Mouse (Mus musculus) cortical plate, adult 2 months (tissue): Measurements from ENCODE around the gene Espl1. TPM values are rescaled to one million over a fixed set of nuclear protein-coding genes. Genes with fewer than 3 reads are reported as not detected.

ENCODE experiments used
- H3K27ac ChIP-seq: fragments of 200-500 bp; 2 replicates; pipeline ENCODE4 v1.5.1; 2012; ENCODE audit warnings: low read length, control low read depth, inconsistent platforms; ENCODE audit not compliant: insufficient read depth
- H3K4me1 ChIP-seq: fragments of 200-500 bp; 2 replicates; pipeline ENCODE4 v1.6.1; 2011; ENCODE audit warnings: low read length; ENCODE audit not compliant: control insufficient read depth, insufficient read depth
- H3K4me3 ChIP-seq: fragments of 200-500 bp; 2 replicates; pipeline ENCODE4 v1.5.1; 2011; ENCODE audit warnings: mild to moderate bottlenecking, low read length, control low read depth; ENCODE audit not compliant: insufficient read depth
- CTCF ChIP-seq: fragments of 200-500 bp; IDR thresholded peaks from 2 replicates; pipeline ENCODE4 v1.5.1; 2011; ENCODE audit warnings: mild to moderate bottlenecking, control low read depth, low read length; ENCODE audit not compliant: insufficient read depth; ENCODE audit errors: extremely low read depth
- POLR2A ChIP-seq: fragments of 200-500 bp; IDR thresholded peaks from 2 replicates; pipeline ENCODE4 v1.6.1; 2011; ENCODE audit warnings: mild to moderate bottlenecking, low read length, control low read depth; ENCODE audit not compliant: insufficient read depth; ENCODE audit errors: extremely low read depth
- polyA plus RNA-seq: library from polyadenylated mRNA; depleted of rRNA; stranded (reverse); fragments of >200 nt; gene quantifications from 2 replicates; pipeline ENCODE4 v1.2.3, GENCODE M21; 2012; rRNA removed

Espl1 gene
- polyA plus RNA-seq = 0.52 and 1.6 TPM in 2 replicates

DNA sequence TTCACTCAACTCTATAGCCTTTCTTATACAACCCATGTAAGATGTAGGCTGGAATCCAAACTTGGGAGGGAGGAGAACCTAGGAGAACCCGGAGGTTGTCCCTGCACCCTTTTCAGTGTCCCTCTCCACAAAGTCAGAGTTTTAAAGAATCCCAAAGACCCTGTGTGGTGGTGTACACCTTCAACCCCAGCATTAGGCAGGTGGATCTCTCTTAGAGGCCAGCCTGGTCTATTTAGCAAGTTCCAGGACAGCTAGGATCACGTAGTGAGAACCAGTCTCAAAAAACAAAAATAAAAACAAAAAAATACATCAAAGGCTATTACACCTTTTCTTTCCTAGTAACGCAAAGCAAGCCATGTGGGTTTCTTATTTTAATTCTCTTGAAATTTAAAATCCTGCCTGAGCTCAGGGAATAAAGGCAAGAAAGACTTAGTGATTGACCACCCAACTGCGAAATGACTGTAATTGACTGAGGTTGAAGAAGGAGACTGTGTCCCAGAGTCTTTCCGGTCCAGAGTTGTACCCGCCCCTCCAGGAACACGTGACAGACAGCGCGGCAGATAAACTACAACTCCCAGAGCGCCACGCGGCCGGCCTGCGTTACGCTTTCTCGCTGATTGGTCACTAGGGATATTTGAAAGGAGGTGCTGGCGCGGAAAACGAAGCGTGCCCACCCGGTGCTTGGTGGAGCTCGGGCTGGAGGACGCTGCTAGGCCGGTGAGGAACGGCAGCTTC, at the start of gene Espl1:
Gene Espl1, plus strand, starts transcription at position 634 of the 735 bp plus-strand sequence.
- Histone ChIP-seq H3K4me1 (no peaks in the 10 kb centered on the region; the same call in 1 of the 2 replicates), H3K4me3 (peak within 1 kb of the TSS; percentile 36), H3K27ac (no peak within 1 kb of the TSS)
- TF ChIP-seq CTCF (no peak), POLR2A (peak; percentile 84)

DNA sequence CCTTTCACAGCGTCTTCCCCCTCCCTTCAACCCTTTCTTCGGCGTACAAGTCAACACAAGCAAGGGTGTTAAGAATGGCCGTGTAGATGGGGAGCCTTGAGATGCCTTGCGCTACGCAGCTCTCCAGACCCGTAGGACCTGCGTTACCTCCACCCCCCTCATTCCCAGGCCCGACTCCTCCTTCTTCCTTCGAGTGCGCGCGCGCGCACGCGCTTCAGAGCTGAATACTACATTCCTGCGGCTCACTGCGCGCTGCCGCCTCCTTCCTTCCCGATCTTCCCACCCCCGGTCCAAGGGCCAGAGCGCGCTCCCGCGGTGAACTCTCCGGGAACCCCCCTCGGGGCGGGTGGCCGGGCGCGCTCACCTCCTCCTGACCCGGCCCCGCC, 49.2 kb upstream of the Espl1 start:
- Histone ChIP-seq H3K4me1 (no peaks in the 10 kb centered on the region), H3K4me3 (peak overlapping the region; percentile 49), H3K27ac (peak overlapping the region; percentile 53)
- TF ChIP-seq POLR2A (peak; percentile 89), CTCF (no peak)

- Histone ChIP-seq H3K4me1 (no peaks in the 10 kb centered on the region), H3K4me3 (peak overlapping the region; percentile 49), H3K27ac (peak overlapping the region; percentile 89)
- no peak for TF ChIP-seq POLR2A
- no peak for TF ChIP-seq CTCF
Measured at GRCm38 (mm10) chr15:102247252-102248130, 48.6 kb upstream of the Espl1 start.

DNA sequence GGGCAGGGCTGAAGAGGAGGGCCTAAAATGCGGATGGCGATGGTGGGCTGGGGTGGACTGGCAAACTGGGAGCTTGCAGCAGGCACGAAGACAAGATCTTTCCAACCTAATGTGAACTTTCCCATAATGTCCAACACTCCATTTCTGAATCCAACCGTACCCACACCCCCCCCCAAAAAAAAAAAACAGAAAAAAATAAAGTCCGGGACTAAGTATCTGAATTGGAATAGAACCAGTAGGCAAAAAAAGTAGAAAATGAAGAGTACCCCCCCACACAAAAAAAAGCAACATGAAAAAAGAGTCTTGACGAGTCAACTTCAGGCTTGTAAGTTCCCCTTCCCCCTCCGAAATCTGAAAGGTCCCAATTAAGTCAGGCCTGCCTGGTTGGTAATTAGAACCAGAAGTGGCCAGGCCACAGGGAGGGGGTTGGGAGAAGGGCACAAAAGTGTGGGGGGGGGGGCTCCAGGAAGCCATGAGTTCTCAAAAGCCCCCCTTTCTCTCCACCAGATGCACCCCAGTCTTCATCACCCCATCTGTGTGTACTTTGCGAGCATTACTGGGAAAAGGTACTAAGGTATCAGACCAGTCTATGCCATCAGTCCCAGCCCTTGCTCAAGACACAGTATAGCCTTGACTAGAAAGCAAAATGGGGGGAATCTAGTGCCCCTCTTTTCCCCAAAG, 47.8 kb upstream of the Espl1 start:
- Histone ChIP-seq H3K4me3 (peak overlapping the region; percentile 49; the same call in 1 of the 2 replicates), H3K27ac (peak overlapping the region; percentile 29; the same call in 1 of the 2 replicates), H3K4me1 (no peaks in the 10 kb centered on the region)
- TF ChIP-seq POLR2A (no peak), CTCF (no peak)

DNA sequence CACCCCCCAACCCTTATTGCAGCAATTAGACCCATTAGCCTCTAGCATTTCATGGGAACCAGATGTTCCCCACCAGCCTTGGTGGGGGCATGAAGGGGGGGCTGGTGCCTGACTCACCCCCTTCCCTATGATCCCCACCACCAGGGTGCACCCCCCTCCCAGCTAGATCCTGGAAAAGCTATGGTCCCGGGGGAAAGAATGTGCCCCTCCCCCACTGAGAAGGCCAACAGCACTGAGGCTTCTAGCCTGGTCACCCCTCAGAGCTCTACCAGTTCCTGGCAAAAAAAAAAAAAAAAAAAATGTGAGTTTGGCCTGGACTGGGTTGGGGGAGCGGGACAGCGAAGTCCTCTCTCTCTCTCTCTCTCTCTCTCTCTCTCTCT, 47.3 kb upstream of the Espl1 start:
- Histone ChIP-seq H3K4me1 (no peaks in the 10 kb centered on the region), H3K27ac (no peak overlapping the region), H3K4me3 (no peak overlapping the region)
- TF ChIP-seq POLR2A (no peak), CTCF (no peak)

DNA sequence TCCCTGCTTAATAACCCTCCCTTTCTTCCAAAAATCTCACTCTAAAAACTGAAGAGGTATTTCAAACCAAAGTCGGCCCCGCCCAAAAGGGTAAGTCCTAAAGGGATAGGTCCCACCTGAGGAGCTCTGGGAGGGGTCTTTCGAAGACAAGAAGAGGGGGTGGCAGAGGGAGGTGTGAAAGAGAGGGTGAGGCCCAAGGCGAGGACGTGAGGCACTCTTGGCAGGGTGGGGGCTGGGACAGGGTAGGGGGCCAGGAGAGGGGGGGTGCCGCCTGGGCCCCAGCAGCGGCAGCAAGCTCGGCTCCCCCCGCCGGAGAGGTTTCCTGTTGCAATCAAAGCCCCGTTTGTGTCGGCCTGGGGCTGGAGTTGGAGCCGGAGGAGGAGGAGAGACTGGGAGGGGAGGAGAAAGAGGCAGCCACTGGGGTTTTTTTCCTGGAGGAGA, 46.8 kb upstream of the Espl1 start:
- Histone ChIP-seq H3K4me1 (no peaks in the 10 kb centered on the region), H3K27ac (no peak overlapping the region), H3K4me3 (no peak overlapping the region)
- no peak for TF ChIP-seq CTCF
- TF ChIP-seq POLR2A = no peak

- H3K4me1 ChIP-seq = no peaks in the 10 kb centered on the region
- no peak overlapping the region for H3K4me3 ChIP-seq
- TF ChIP-seq CTCF (no peak), POLR2A (no peak)
- peak overlapping the region; percentile 22; the same call in 1 of the 2 replicates for H3K27ac ChIP-seq
Measured at GRCm38 (mm10) chr15:102249967-102250366, 46.1 kb upstream of the Espl1 start.

DNA sequence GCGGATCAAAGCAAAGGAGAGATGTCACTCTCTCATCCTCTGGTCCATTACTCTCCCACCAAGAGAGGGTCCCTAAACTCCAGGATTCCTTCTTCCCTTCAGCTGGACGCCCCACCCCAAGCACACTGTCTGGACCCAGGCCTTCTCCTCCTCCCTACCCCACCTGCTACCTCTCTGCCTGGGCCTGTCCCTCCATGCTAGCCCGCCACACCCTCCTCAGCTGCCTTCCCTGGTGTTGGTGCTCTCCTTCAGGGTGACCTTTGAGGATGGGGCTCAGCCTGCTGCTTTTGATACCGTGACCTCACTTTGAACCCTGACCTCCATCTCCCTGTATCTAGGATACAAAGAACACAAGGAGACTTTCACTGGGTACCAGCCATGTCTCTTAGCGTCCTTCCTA, 45.5 kb upstream of the Espl1 start:
- TF ChIP-seq CTCF = no peak
- TF ChIP-seq POLR2A = no peak
- Histone ChIP-seq H3K4me1 (no peaks in the 10 kb centered on the region), H3K27ac (no peak overlapping the region), H3K4me3 (no peak overlapping the region)
